ENCODE assay signal across 1 mouse cellular context in the genomic region with DNA sequence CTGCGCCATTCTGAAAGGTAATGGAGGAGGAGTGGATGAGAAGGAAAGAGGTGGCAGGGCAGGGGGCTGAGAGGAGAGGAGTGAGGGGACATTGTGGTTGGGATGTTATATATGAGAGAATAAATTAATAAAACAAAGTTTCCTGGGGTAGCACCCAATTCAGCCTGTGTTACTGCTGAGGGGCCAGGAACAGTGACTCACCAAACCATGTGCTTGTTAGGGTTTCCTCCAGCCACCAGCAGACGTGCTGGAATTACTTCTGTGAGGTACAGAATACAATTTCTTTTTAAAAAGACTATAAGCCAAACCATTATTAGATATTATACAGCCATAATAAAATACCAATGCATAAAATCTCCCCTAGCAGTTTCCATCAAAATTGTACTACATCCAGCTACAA.
TF ChIP-seq lines count a peak whose summit lies in the region.

No protein-coding gene starts in this region.

TF ChIP-seq in MEL, 35 proteins besides CTCF, POLR2A, EP300 and RAD21 (continued from another document):
- TF ChIP-seq HCFC1 (IDR thresholded peaks at IDR 0.05; ENCODE audit: low read depth, low read length) (no peak), USF1 (IDR thresholded peaks at IDR 0.05; ENCODE audit: low read depth, low read length) (no peak), JUND (IDR thresholded peaks at IDR 0.05; ENCODE audit: low read depth, low read length) (no peak), ZMIZ1 (IDR thresholded peaks at IDR 0.05; ENCODE audit: low read depth, low read length) (no peak), RCOR1 (IDR thresholded peaks at IDR 0.05; ENCODE audit: low read depth, low read length) (no peak), ZNF384 (IDR thresholded peaks at IDR 0.05; ENCODE audit: low read depth, low read length) (no peak), GATA1 (IDR thresholded peaks at IDR 0.05; ENCODE audit: low read depth, low read length) (no peak), BHLHE40 (IDR thresholded peaks at IDR 0.05; ENCODE audit: borderline replicate concordance, low read depth, low read length) (no peak)
TF ChIP-seq in MEL: peak in this region for 0.
